Mouse (Mus musculus) left cerebral cortex, adult 9 months (tissue): ENCODE results near the gene Gpr107.
A peak's percentile ranks its signal among the peaks of the same experiment; 100 is the strongest.
"Not testable (repeated sequence)": the region's sequence is repeated elsewhere in the genome, so short reads cannot be mapped to it uniquely, and the experiment has no call there.

ENCODE experiments used
- DNase-seq, 2 experiments: peaks; one replicate each; pipeline ENCODE4 v3.0.0; 2022; ENCODE audit warnings: low spot score in 2 of 2

Gene Gpr107

DNA sequence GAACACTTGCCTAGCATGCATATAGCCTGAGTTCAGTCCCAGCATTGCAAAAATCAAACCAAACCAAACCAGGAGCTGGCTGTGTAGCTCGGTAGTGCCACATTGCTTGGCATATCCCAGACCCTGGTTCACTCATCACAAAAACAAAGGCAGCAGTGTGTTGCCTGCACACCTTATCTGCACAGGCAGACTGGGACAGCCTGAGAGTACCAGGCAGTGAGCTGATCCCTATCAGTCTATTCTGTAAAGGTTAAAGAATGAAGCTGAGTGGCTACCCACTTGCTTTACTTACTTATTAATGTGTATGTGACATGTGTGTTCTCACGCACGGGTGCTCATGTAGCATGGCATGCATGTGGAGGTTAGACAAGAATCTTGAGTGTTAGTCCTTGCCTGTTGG is 4.7 kb downstream of the Gpr107 start:
- DNase-seq, result no peak

DNA sequence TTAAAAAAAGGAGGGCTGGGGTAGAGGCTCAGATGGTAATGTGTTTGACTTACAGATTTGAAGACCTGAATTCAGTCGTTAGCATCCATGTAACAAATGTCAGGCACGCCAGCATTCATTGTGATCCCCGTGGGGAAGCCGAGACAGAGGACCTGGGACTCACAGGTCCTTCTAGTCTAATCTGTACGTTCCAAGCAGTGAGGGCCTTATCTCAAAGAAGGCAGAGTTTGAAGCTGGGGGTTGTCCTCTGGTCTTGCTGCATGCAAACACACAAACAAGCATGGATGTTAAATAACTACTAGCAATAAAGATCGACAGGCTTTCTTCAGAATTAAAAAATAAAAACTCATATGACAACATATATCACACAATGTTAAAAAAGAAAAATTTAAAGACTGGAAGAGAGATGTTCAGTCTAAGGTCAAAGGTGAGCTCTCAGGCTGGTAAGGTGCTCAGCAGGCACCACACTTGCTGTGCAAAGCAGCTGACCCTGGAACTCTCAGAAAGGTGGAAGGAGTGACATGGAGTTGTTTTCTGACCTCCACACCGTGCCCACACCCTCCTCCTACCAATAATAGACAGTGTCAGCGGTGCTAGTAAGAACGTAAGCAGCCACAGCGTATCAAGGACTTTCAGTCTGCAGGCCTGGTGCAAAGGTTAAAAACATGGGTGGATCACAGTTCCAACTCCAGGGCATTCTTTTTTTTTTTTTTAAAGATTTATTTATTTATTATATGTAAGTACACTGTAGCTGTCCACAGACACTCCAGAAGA is 8.2 kb downstream of the Gpr107 start:
- DNase-seq, result no peak

- DNase-seq, result no peak
Measured at GRCm38 (mm10) chr2:31161620-31162019, 9.5 kb downstream of the Gpr107 start.

GRCm38 (mm10) chr2:31163361-31164118 is 11.4 kb downstream of the Gpr107 start:
- DNase-seq, result no peak

DNA sequence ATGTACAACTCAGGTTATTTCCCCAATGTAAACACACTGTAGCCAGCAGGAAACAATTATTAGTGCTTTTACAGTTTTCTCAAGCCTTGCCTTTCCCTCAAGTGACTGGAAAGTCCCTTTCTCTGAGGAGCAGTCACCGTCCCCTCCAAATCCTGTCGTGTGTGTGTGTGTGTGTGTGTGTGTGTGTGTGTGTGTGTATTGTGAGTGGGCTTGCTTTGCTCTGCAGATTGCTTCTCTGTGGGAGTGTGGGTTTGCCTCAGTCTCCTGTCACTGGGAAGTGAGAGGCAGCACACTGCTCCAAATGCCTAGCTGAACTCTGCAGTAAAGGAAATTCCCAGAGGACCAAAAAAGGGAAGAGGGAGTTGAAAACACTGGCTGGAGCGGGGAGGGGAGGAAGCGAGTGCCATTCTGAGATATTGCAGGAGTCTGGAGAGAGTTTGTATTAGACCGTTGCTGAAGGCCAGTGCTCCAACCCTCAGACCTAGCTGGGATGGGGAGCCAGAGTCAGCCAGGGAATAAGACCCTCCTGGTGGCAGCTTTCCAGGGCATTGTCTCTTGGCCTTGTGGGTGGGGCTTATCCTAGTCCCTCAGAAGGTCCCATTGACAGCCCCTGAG is 12.8 kb downstream of the Gpr107 start:
- DNase-seq, result peak in 1 of 2 experiments; percentile 44

DNA sequence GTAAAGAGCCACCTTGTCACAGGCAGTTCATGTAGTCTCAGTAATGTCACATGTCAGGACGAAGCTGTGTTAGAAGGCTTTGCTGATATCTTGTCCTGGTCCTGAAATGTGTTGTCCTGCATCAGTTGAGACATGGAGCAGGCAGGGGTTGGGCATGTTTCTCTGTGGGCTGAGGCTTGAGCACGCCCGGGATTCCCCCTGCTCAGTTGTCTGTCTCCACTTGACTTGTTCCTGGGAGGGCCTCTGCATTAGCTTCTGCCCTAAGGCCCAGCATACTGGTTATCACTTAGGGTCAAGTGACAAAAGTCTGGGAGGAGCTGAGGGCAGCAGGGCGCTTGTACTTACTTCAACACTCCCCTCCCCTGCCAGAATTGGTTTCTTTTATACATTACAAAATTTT is 13.4 kb downstream of the Gpr107 start:
- DNase-seq, result no peak

- DNase-seq, result not testable (repeated sequence)
Measured at GRCm38 (mm10) chr2:31167571-31167970, 15.5 kb downstream of the Gpr107 start.

- DNase-seq, result no peak
Measured at GRCm38 (mm10) chr2:31169001-31169400, 16.9 kb downstream of the Gpr107 start.

DNA sequence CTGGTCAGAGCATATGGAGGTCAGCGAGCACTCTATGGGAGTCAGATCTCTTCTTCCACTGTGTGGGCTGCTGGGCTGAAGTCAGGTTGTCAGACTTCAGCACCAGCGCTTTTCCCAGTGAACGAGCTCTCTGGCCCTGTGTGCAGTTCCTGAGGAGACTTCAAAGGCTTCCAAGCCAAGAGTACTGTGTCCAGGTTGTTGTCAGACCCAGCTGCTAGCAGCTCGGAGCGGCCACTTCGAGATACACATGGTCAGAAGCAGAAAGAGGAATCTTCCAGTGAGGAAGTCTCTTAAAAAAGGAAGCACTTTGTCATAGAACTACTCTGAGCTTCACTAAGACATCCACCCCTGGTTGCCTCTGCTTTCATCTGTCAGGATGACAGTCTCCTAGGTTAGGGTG is 18.0 kb downstream of the Gpr107 start:
- DNase-seq, result no peak

- no peak for DNase-seq
Measured at GRCm38 (mm10) chr2:31172001-31172400, 19.9 kb downstream of the Gpr107 start.

GRCm38 (mm10) chr2:31172536-31172935 is 20.4 kb downstream of the Gpr107 start:
- DNase-seq, result no peak

DNA sequence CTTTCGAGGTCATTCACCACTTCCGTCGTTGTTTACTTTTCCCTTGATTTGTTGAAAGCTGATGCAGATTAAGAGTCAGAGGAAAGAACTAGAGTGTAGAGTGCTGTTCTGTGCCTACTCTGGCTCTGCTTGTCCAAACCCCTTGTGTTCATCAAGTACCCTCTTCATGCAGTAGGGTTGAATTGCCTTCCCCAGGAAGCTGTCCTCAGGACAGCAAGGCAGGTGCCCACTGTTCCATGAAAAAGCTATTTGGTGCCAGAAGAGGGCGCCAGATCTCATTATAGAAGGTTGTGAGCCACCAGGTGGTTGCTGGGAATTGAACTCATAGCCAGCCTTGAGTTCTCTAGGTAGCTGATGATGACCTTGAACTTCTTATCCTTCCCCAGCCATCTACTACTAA is 21.2 kb downstream of the Gpr107 start:
- no peak for DNase-seq

GRCm38 (mm10) chr2:31178593-31178992 is 26.5 kb downstream of the Gpr107 start:
- DNase-seq, result not testable (repeated sequence)

GRCm38 (mm10) chr2:31179471-31179870 is 27.4 kb downstream of the Gpr107 start:
- no peak for DNase-seq

DNA sequence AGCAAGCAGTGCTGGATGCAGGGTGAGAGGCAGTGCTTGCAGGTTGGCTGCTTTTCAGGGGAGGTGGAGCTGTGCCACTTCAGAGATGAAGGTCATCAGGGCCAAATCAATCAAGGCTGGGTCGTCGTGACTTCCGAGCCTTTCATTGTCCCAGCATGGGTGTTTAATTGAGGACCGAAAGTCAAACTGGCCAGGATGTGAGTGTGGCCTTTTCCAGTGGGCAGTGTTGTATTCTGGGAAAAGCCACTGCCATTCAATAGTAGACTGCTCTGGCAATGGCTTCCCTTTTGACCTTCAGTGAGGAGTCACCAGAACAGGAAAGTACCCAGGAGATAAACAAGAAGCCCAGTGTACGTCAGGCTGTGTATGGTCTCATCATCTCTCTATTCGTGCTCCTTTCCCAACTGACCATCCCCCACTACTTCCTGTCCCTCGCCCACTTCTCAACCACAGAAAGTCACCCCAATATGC is 28.0 kb downstream of the Gpr107 start:
- DNase-seq, result no peak

GRCm38 (mm10) chr2:31182786-31183330 is 30.7 kb downstream of the Gpr107 start:
- no peak for DNase-seq

DNA sequence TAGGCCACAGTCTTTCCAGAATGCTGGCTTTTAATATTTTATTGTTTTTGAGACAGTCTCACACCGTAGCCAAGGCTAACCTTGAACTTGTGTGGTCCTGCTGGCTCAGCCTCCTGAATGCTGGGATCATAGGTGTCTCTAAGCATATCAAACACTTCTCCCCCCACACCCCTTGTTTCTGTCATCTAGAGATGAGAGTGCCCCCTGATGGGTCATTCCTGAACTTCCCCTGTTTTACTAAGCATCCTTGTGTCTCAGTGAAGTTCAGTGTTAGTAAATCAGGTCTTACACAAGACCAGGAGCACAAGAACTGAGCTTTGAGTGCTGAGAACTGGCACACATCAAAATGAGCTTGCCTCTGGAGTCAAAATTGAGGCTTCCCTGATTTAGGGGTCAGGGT is 31.7 kb downstream of the Gpr107 start:
- DNase-seq, result no peak

DNA sequence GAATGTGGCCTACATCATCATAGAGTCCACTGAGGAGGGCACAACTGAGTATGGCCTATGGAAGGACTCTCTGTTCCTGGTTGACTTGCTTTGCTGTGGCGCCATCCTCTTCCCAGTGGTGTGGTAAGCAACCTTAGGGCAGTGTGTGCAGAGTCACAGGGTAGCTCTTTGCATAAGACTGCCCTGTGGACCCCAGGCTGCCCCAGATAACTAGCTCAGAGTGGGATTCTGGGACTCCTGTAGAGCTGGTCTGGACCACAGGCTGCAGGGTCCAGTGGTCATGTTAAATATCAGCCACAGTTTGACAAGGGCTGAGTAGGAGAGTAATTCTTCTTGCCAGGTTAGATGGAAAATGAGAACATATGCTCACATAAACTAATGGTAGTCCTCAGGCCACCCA is 36.6 kb downstream of the Gpr107 start:
- no peak for DNase-seq

- no peak for DNase-seq
Measured at GRCm38 (mm10) chr2:31189654-31190053, 37.5 kb downstream of the Gpr107 start.

- DNase-seq, result no peak
Measured at GRCm38 (mm10) chr2:31191765-31192164, 39.6 kb downstream of the Gpr107 start.

DNA sequence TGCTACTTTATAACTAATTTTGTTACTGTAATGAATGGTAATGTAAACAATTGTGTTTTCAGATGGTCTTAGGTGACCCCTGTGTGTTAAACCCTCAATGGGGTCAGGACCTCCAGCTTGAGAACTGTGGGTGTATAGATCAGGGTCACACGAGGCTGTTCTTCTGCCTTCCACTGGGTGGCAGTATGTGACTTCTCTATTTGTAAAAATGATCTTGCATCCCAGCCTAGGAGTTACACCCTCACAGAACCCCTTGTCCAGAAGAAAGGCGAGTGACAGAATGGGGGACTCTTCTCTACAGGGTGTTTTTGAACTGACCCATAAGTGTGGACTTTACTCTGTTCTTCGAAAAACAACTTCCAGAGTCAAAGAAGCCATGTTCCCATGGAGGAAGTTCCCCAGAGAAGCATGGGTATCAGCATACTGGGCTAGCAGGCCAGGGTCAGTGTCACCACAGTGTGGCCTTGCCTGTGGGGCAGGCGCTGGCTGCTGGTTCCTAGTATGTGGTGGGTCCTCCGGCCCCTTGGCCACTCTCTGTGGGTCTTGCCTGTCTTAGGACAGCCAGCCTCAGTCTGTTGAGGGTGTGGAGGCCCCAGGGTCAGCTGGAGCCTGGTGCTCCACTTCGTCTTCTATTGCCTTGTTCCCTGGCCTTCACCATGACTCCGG is 42.4 kb downstream of the Gpr107 start:
- peak in 1 of 2 experiments; percentile 56 for DNase-seq

DNA sequence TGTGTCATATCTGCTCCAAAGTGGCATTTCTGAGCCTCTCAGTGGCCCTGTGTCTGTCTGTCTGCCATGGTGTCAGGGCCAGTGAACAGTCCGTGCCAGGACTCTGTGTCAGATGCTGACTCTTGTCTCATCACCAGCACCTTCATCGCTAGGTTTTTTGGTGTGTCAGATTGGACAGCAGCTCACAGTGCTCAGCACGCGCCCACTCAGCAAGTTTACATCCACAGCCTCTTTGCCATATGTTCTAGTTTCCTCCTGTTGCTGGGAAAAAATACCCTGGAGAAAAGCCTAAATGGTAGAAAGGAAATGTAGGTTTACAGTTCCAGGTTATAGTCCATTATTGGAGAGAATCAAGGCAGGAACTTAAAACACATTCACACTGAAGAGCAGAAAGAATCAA is 46.5 kb downstream of the Gpr107 start:
- peak; percentile 44 to 69 for DNase-seq
